9 mouse cellular contexts compared by ENCODE assay signal in the genomic region with DNA sequence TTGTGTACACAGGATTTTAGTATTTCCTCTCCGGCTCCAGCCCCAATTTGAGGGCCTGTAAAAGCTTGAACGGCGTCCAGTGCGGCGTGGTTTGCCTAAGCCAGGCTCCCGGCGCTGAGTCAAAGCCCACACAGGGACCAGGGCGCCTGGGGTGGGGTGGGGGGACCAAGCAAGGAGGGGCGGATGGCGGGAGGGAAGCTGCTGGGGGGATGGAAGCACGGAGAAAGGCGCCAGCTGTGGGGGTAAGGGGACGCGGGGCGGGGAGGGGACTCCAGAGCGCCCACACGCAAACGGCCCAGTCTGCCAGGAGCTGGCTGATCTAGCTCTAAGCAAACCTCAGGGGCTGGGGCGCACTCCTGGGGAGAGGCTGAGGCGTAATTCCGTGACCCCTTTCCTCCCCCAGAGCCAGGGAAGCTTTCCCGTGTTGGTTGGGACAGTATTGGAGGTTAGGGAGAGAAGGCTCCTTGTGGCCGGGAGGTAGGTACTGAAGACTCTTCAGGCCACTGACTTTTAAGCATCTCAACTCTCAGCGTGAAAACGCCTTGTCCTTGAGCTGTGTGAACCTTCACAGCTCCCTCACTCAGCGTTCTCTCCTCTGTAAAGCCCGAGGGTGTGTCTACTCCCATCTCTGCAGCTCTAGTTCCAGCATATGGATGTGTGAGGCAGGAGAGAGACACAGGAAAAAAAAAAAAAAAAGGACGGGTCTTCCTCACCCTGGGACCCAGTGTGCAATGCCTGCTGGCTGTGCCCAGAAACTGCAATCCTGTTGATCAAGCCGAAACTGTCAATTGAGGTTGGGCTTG. TPM values are rescaled to one million over a fixed set of nuclear protein-coding genes. Genes with fewer than 3 reads are reported as not detected.
DNase-seq lines count a peak whose midpoint lies in the region; ATAC-seq and TF ChIP-seq lines count a peak whose summit lies in the region.
"Had no signal": no experiment of that assay in that cellular context is flagged by ENCODE, and none has a peak within 500 bp of the region (broad histone marks: within the 10 kb centered on the region; RNA-seq: fewer than 3 reads in every experiment).

No protein-coding gene starts in this region.

- H3K36me3 ChIP-seq in hindbrain, embryonic 16.5 days (ENCODE audit: control insufficient read depth, insufficient read depth, low read length): no peaks in the 10 kb centered on the region
- H3K36me3 ChIP-seq in stomach, embryonic 14.5 days (ENCODE audit: control insufficient read depth, insufficient read depth, low read length): no peaks in the 10 kb centered on the region

- no peaks in the 10 kb centered on the region for H3K9me3 ChIP-seq in hindbrain, embryonic 16.5 days (ENCODE audit: control insufficient read depth, low read length)
- no peaks in the 10 kb centered on the region for H3K9me3 ChIP-seq in stomach, embryonic 14.5 days (ENCODE audit: control insufficient read depth, low read depth, low read length)

- H3K4me1 ChIP-seq in hindbrain, embryonic 16.5 days (ENCODE audit: control insufficient read depth, insufficient read depth, low read depth, low read length): peaks cover 11% of the 10 kb centered on the region
- peaks cover 6% of the 10 kb centered on the region for H3K4me1 ChIP-seq in lung, adult 2 months (ENCODE audit: control insufficient read depth, insufficient read depth, low read length)
- H3K4me1 ChIP-seq in stomach, embryonic 14.5 days (ENCODE audit: control insufficient read depth, insufficient read depth, low read length): peaks cover 19% of the 10 kb centered on the region; the same call in 1 of the 2 replicates

- H3K4me3 ChIP-seq in gastrocnemius, adult 2 months: peak overlapping the region; percentile 60
- H3K4me3 ChIP-seq in hindbrain, embryonic 16.5 days (ENCODE audit: low read length): peak overlapping the region; percentile 23
- no peak overlapping the region for H3K4me3 ChIP-seq in lung, adult 2 months (replicated peaks; ENCODE audit: extremely low read depth, low read depth, low read length)
- peak overlapping the region; percentile 7; the same call in 1 of the 2 replicates for H3K4me3 ChIP-seq in stomach, embryonic 14.5 days (ENCODE audit: low read depth, low read length)

- ATAC-seq in hindbrain, embryonic 16.5 days: peak; percentile 26; the same call in 1 of the 2 replicates
- ATAC-seq in stomach, embryonic 14.5 days (ENCODE audit: insufficient number of reproducible peaks, insufficient read depth, low FRiP score, low read depth): peak; percentile 51; the same call in 1 of the 2 replicates

- H3K27ac ChIP-seq in gastrocnemius, adult 2 months: peak overlapping the region; percentile 74
- H3K27ac ChIP-seq in hindbrain, embryonic 16.5 days (ENCODE audit: low read depth, low read length): no peak overlapping the region
- H3K27ac ChIP-seq in stomach, embryonic 14.5 days (ENCODE audit: low read length): peak overlapping the region; percentile 66; the same call in 1 of the 2 replicates
- H3K27ac ChIP-seq: liver, embryonic 14.5 days had no signal

- H3K9ac ChIP-seq in hindbrain, embryonic 16.5 days (ENCODE audit: low read depth, low read length): peak overlapping the region; percentile 55
- no peak overlapping the region; the same call in 1 of the 2 replicates for H3K9ac ChIP-seq in stomach, embryonic 14.5 days (replicated peaks; ENCODE audit: low read depth, low read length)
- H3K9ac ChIP-seq: liver, embryonic 14.5 days had no signal

- H3K27me3 ChIP-seq in hindbrain, embryonic 16.5 days (replicated peaks; ENCODE audit: control insufficient read depth, insufficient read depth, low read length): 0 out of 2 replicates have a peak, but pooled peaks cover 4% of the 10 kb centered on the region
- H3K27me3 ChIP-seq in stomach, embryonic 14.5 days (ENCODE audit: control insufficient read depth, insufficient read depth, low read length): no peaks in the 10 kb centered on the region

- intact Hi-C loops in gastrocnemius, adult 2 months (cut with DNase I): loop anchor here (5.0 to 10.0 kb wide), 2 partner anchors 128 to 216 kb away; no protein-coding TSS in a partner anchor

- H3K4me2 ChIP-seq in hindbrain, embryonic 16.5 days (ENCODE audit: low read length): peak overlapping the region; percentile 60
- H3K4me2 ChIP-seq in stomach, embryonic 14.5 days (replicated peaks; ENCODE audit: low read depth, low read length): peak overlapping the region; percentile 42

- TF ChIP-seq POLR2A in lung, adult 2 months (IDR thresholded peaks at IDR 0.05; ENCODE audit: borderline replicate concordance, extremely low read depth, low read depth, low read length): no peak

- no peak for TF ChIP-seq CTCF in gastrocnemius, adult 2 months (IDR thresholded peaks at IDR 0.05)
- no peak for TF ChIP-seq CTCF in lung, adult 2 months (IDR thresholded peaks at IDR 0.05; ENCODE audit: insufficient read depth, low read length)

- DNase-seq in 3134 (ENCODE audit: extremely low read depth, insufficient read length, low spot score) (peak; percentile 70), NIH3T3 (ENCODE audit: low read depth) (peak; percentile 93)
- peak; percentile 76 for DNase-seq in gastrocnemius, adult 2 months
- DNase-seq in lung, adult 2 months: peak; percentile 46
- DNase-seq in B cell, adult 2 months: no peak
- DNase-seq in frontal cortex, postnatal 14 days (ENCODE audit: low spot score in 2 of 2): no peak

- WGBS in hindbrain, embryonic 16.5 days: 2% methylated on average over 29 of the region's 29 CpGs
- WGBS in lung, adult 2 months: 15% methylated on average over 29 of the region's 29 CpGs
- 2% methylated on average over 29 of the region's 29 CpGs for WGBS in stomach, embryonic 14.5 days

RNA-seq across cellular contexts. Expression of a gene that starts 46.1 kb away (rescaled TPM):
- total RNA-seq in gastrocnemius, adult 2 months (2021): 1 to 10 TPM; 3.3 to 9.2 TPM
- 3.9 and 4.7 TPM in 2 replicates for polyA plus RNA-seq in hindbrain, embryonic 16.5 days (2015; fragmentation: Nextera tagmentation; extraction: Ambion mirVana)
- 26.4 and 26.7 TPM in 2 replicates for polyA plus RNA-seq in lung, adult 2 months (2012; rRNA removed)
- 7.9 and 9.9 TPM in 2 replicates for polyA plus RNA-seq in stomach, embryonic 14.5 days (2014; fragmentation: Nextera tagmentation; extraction: Ambion mirVana)

Comparison
In these comparisons a context has a peak if more than half of its experiments do, and no peak if none do; other contexts are left out.
1. DNase-seq: peak in 3134 (single experiment), NIH3T3 (single experiment), gastrocnemius, adult 2 months (single experiment) and lung, adult 2 months (single experiment); none in B cell, adult 2 months (0 of 2) and frontal cortex, postnatal 14 days (0 of 2).